Mouse (Mus musculus): Measurements from ENCODE around the gene Rpl23a.
"Not testable (repeated sequence)": the region's sequence is repeated elsewhere in the genome, so short reads cannot be mapped to it uniquely, and the experiment has no call there.

Rpl23a gene

GRCm38 (mm10) chr11:78184702-78185101 lies 1.3 kb upstream of the Rpl23a start:
- DNase-seq (ENCODE audit: low read depth, low spot score): not testable (repeated sequence)

- DNase-seq (ENCODE audit: low read depth, low spot score): no peak
Measured at GRCm38 (mm10) chr11:78183884-78184514, 615 bp upstream of the Rpl23a start.

GRCm38 (mm10) chr11:78182450-78182849 lies 934 bp downstream of the Rpl23a start:
- DNase-seq (ENCODE audit: low read depth, low spot score): peak; percentile 26

GRCm38 (mm10) chr11:78181830-78182357 lies 1.5 kb downstream of the Rpl23a start:
- DNase-seq (ENCODE audit: low read depth, low spot score): no peak

- peak; percentile 30 for DNase-seq (ENCODE audit: low read depth, low spot score)
Measured at GRCm38 (mm10) chr11:78180081-78180761, 3.2 kb downstream of the Rpl23a start.

GRCm38 (mm10) chr11:78179438-78179999 lies 3.9 kb downstream of the Rpl23a start:
- DNase-seq (ENCODE audit: low read depth, low spot score): peak; percentile 54

GRCm38 (mm10) chr11:78178859-78179437 lies 4.4 kb downstream of the Rpl23a start:
- DNase-seq (ENCODE audit: low read depth, low spot score): peak; percentile 88

- peak; percentile 98 for DNase-seq (ENCODE audit: low read depth, low spot score)
Measured at GRCm38 (mm10) chr11:78177903-78178858, 5.2 kb downstream of the Rpl23a start.

GRCm38 (mm10) chr11:78177437-78177836 lies 5.9 kb downstream of the Rpl23a start:
- peak; percentile 71 for DNase-seq (ENCODE audit: low read depth, low spot score)

GRCm38 (mm10) chr11:78176905-78177331 lies 6.5 kb downstream of the Rpl23a start:
- no peak for DNase-seq (ENCODE audit: low read depth, low spot score)

GRCm38 (mm10) chr11:78176402-78176862 lies 7.0 kb downstream of the Rpl23a start, which contains the start of the genes Nek8 and Tlcd1:
Nek8 (minus strand) TSS chr11:78176675.
Tlcd1 (plus strand) TSS chr11:78176711.
- DNase-seq (ENCODE audit: low read depth, low spot score): peak; percentile 96

- DNase-seq (ENCODE audit: low read depth, low spot score): no peak
Measured at GRCm38 (mm10) chr11:78175771-78176401, 7.5 kb downstream of the Rpl23a start.

GRCm38 (mm10) chr11:78174506-78174905 lies 8.9 kb downstream of the Rpl23a start:
- peak; percentile 40 for DNase-seq (ENCODE audit: low read depth, low spot score)

- peak; percentile 32 for DNase-seq (ENCODE audit: low read depth, low spot score)
Measured at GRCm38 (mm10) chr11:78172748-78173383, 10.5 kb downstream of the Rpl23a start.

GRCm38 (mm10) chr11:78172034-78172747 lies 11.2 kb downstream of the Rpl23a start:
- DNase-seq (ENCODE audit: low read depth, low spot score): peak; percentile 66

GRCm38 (mm10) chr11:78171328-78171727 lies 12.1 kb downstream of the Rpl23a start:
- DNase-seq (ENCODE audit: low read depth, low spot score): peak; percentile 74

- DNase-seq (ENCODE audit: low read depth, low spot score): no peak
Measured at GRCm38 (mm10) chr11:78170306-78170705, 13.1 kb downstream of the Rpl23a start.

- DNase-seq (ENCODE audit: low read depth, low spot score): peak; percentile 72
Measured at GRCm38 (mm10) chr11:78168541-78169468, 14.6 kb downstream of the Rpl23a start.
